Mouse (Mus musculus) hindbrain, embryonic 14.5 days (tissue): ENCODE measurements around the gene Cops2. TPM values are rescaled to one million over a fixed set of nuclear protein-coding genes. Genes with fewer than 3 reads are reported as not detected.

Experiments
- ATAC-seq: fragments of 200-750 bp; cut with Nextera tagmentation; 2 replicates; pipeline ENCODE4 v1.8.0; 2017; ENCODE audit warnings: moderate number of reproducible peaks, mild to moderate bottlenecking, moderate TSS enrichment, moderate library complexity; ENCODE audit not compliant: low FRiP score
- DNase-seq: peaks from one replicate; pipeline ENCODE4 v3.0.0-alpha.2; 2015; ENCODE audit warnings: low spot score
- H3K27ac ChIP-seq: fragments of 300-500 bp; sonication (generic); 2 replicates; pipeline ENCODE4 v1.5.1; 2014; ENCODE audit warnings: mild to moderate bottlenecking, moderate library complexity
- H3K27me3 ChIP-seq: fragments of 300-500 bp; sonication (generic); 2 replicates; pipeline ENCODE4 v1.6.1; 2014; ENCODE audit warnings: mild to moderate bottlenecking, low read length, mixed read lengths; ENCODE audit not compliant: control insufficient read depth, insufficient read depth
- H3K36me3 ChIP-seq: fragments of 300-500 bp; sonication (generic); replicated peaks from 2 replicates; pipeline ENCODE4 v1.6.1; 2014; ENCODE audit not compliant: control insufficient read depth, insufficient read depth
- H3K4me1 ChIP-seq: fragments of 300-500 bp; sonication (generic); replicated peaks from 2 replicates; pipeline ENCODE4 v1.6.1; 2014; ENCODE audit warnings: antibody characterized with exemption, low read length, mixed read lengths; ENCODE audit not compliant: control insufficient read depth, insufficient read depth
- H3K4me2 ChIP-seq: fragments of 300-500 bp; sonication (generic); replicated peaks from 2 replicates; pipeline ENCODE4 v1.6.1; 2014; ENCODE audit warnings: mild to moderate bottlenecking, moderate library complexity
- H3K4me3 ChIP-seq: fragments of 300-500 bp; sonication (generic); replicated peaks from 2 replicates; pipeline ENCODE4 v1.5.1; 2014; ENCODE audit warnings: mild to moderate bottlenecking, low read length
- H3K9ac ChIP-seq: fragments of 300-500 bp; sonication (generic); 2 replicates; pipeline ENCODE4 v1.6.1; 2014
- H3K9me3 ChIP-seq: fragments of 300-500 bp; sonication (generic); 2 replicates; pipeline ENCODE4 v1.6.1; 2016; ENCODE audit warnings: low read length; ENCODE audit not compliant: control insufficient read depth
- WGBS: fragments of 180-500 bp; shearing (Covaris S2); extraction: QIAGEN DNeasy Blood & Tissue Kit; methylation state at CpG from one replicate; pipeline ENCODE4 v1.1.7; 2014; 5-methylcytosine and 5-hydroxymethylcytosine counted together
- polyA plus RNA-seq: library from polyadenylated mRNA; unstranded; fragments of >200 nt; fragmentation: Nextera tagmentation; extraction: Ambion mirVana; gene quantifications from 2 replicates; pipeline ENCODE4 v1.2.1, GENCODE M21; 2014

The Cops2 gene
- polyA plus RNA-seq, 1 experiment from 2014 or later: 69.2 TPM

- no peak for DNase-seq
- ATAC-seq: no peak
Measured at GRCm38 (mm10) chr2:125885891-125886576, 27.1 kb upstream of the Cops2 start.

GRCm38 (mm10) chr2:125870159-125870558 is 11.2 kb upstream of the Cops2 start:
- DNase-seq: no peak
- Histone ChIP-seq H3K4me2 (no peak overlapping the region), H3K9me3 (no peaks in the 10 kb centered on the region), H3K27ac (no peak overlapping the region), H3K36me3 (no peaks in the 10 kb centered on the region), H3K9ac (no peak overlapping the region), H3K4me3 (no peak overlapping the region), H3K4me1 (peaks cover 11% of the 10 kb centered on the region), H3K27me3 (no peaks in the 10 kb centered on the region)
- ATAC-seq: no peak
- WGBS: 85% methylated on average over 3 of the region's 3 CpGs

More at GRCm38 (mm10) chr2:125885891-125886576, 27.1 kb upstream of the Cops2 start:
- Histone ChIP-seq H3K9ac (no peak overlapping the region), H3K36me3 (no peaks in the 10 kb centered on the region), H3K27ac (no peak overlapping the region), H3K4me3 (no peak overlapping the region), H3K9me3 (no peaks in the 10 kb centered on the region), H3K4me2 (no peak overlapping the region), H3K4me1 (no peaks in the 10 kb centered on the region), H3K27me3 (no peaks in the 10 kb centered on the region)
- 83% methylated on average over 4 of the region's 4 CpGs for WGBS

- no peak for ATAC-seq
- Histone ChIP-seq H3K9me3 (no peaks in the 10 kb centered on the region), H3K4me2 (no peak overlapping the region), H3K27me3 (no peaks in the 10 kb centered on the region), H3K4me1 (peaks cover 11% of the 10 kb centered on the region), H3K36me3 (no peaks in the 10 kb centered on the region), H3K9ac (no peak overlapping the region), H3K27ac (no peak overlapping the region), H3K4me3 (no peak overlapping the region)
- WGBS: 84% methylated on average over 3 of the region's 3 CpGs
- DNase-seq: no peak
Measured at GRCm38 (mm10) chr2:125868301-125868700, 9.4 kb upstream of the Cops2 start.

- peak overlapping the region; percentile 9; the same call in 1 of the 2 replicates for H3K27ac ChIP-seq
- 8% methylated on average over 23 of the region's 23 CpGs for WGBS
- peak; percentile 81 for ATAC-seq
- H3K4me1 ChIP-seq: peaks cover 11% of the 10 kb centered on the region
- no peaks in the 10 kb centered on the region for H3K9me3 ChIP-seq
- H3K4me2 ChIP-seq: peak overlapping the region; percentile 67
- peak overlapping the region; percentile 46 for H3K4me3 ChIP-seq
- no peaks in the 10 kb centered on the region for H3K36me3 ChIP-seq
- no peaks in the 10 kb centered on the region for H3K27me3 ChIP-seq
- peak overlapping the region; percentile 72 for H3K9ac ChIP-seq
- peak; percentile 29 for DNase-seq
Measured at GRCm38 (mm10) chr2:125866058-125866740, 7.3 kb upstream of the Cops2 start.

- Histone ChIP-seq H3K4me1 (peaks cover 11% of the 10 kb centered on the region), H3K9me3 (no peaks in the 10 kb centered on the region), H3K4me2 (peak overlapping the region; percentile 67), H3K36me3 (no peaks in the 10 kb centered on the region), H3K27ac (peak overlapping the region; percentile 9; the same call in 1 of the 2 replicates), H3K27me3 (no peaks in the 10 kb centered on the region), H3K4me3 (peak overlapping the region; percentile 46), H3K9ac (peak overlapping the region; percentile 72; the same call in 1 of the 2 replicates)
- no peak for ATAC-seq
- DNase-seq: no peak
Measured at GRCm38 (mm10) chr2:125865585-125865984, 6.6 kb upstream of the Cops2 start.

- no peaks in the 10 kb centered on the region for H3K36me3 ChIP-seq
- ATAC-seq: no peak
- 88% methylated on average over 1 of the region's 1 CpGs for WGBS
- no peaks in the 10 kb centered on the region for H3K9me3 ChIP-seq
- no peaks in the 10 kb centered on the region for H3K27me3 ChIP-seq
- H3K4me2 ChIP-seq: no peak overlapping the region
- H3K4me3 ChIP-seq: no peak overlapping the region
- H3K27ac ChIP-seq: no peak overlapping the region
- no peak overlapping the region for H3K9ac ChIP-seq
- peaks cover 13% of the 10 kb centered on the region for H3K4me1 ChIP-seq
- DNase-seq: no peak
Measured at GRCm38 (mm10) chr2:125864551-125864950, 5.6 kb upstream of the Cops2 start.

- DNase-seq (no peak), ATAC-seq (no peak)
- Histone ChIP-seq H3K36me3 (no peaks in the 10 kb centered on the region), H3K4me2 (no peak overlapping the region), H3K9ac (no peak overlapping the region), H3K27ac (no peak overlapping the region), H3K9me3 (no peaks in the 10 kb centered on the region), H3K27me3 (no peaks in the 10 kb centered on the region), H3K4me1 (peaks cover 17% of the 10 kb centered on the region), H3K4me3 (no peak overlapping the region)
- 84% methylated on average over 3 of the region's 3 CpGs for WGBS
Measured at GRCm38 (mm10) chr2:125863799-125864198, 4.9 kb upstream of the Cops2 start.

GRCm38 (mm10) chr2:125857707-125858106 is 1.2 kb downstream of the Cops2 start:
- H3K4me3 ChIP-seq: peak overlapping the region; percentile 70
- H3K9me3 ChIP-seq: no peaks in the 10 kb centered on the region
- peaks cover 19% of the 10 kb centered on the region for H3K4me1 ChIP-seq
- WGBS: 60% methylated on average over 3 of the region's 3 CpGs
- ATAC-seq: no peak
- H3K27me3 ChIP-seq: no peaks in the 10 kb centered on the region
- H3K36me3 ChIP-seq: no peaks in the 10 kb centered on the region
- peak overlapping the region; percentile 80 for H3K9ac ChIP-seq
- no peak for DNase-seq
- peak overlapping the region; percentile 57 for H3K4me2 ChIP-seq
- no peak overlapping the region for H3K27ac ChIP-seq

GRCm38 (mm10) chr2:125851237-125851636 is 7.7 kb downstream of the Cops2 start:
- DNase-seq (no peak), ATAC-seq (no peak)
- Histone ChIP-seq H3K36me3 (peaks cover 28% of the 10 kb centered on the region), H3K4me2 (no peak overlapping the region), H3K9me3 (no peaks in the 10 kb centered on the region), H3K27ac (no peak overlapping the region), H3K9ac (no peak overlapping the region), H3K27me3 (no peaks in the 10 kb centered on the region), H3K4me3 (no peak overlapping the region), H3K4me1 (no peaks in the 10 kb centered on the region; the same call in 1 of the 2 replicates)
- 83% methylated on average over 2 of the region's 2 CpGs for WGBS
